Mouse (Mus musculus) G1E (cell line): ENCODE data around the gene Ms4a4d. TPM values are rescaled to one million over a fixed set of nuclear protein-coding genes. Genes with fewer than 3 reads are reported as not detected.
"Not testable (repeated sequence)": the region's sequence is repeated elsewhere in the genome, so short reads cannot be mapped to it uniquely, and the experiment has no call there.

Experiments used
- ATAC-seq: 2 replicates; pipeline ENCODE4 v1.8.0; 2016; ENCODE audit warnings: mild to moderate bottlenecking; ENCODE audit not compliant: insufficient number of reproducible peaks, poor library complexity, low FRiP score, severe bottlenecking; ENCODE audit errors: extremely low read depth
- DNase-seq: peaks from one replicate; pipeline ENCODE4 v3.0.0; 2012; ENCODE audit warnings: low spot score
- H3K27me3 ChIP-seq: 2 replicates; pipeline ENCODE4 v1.6.1; 2012; ENCODE audit warnings: mild to moderate bottlenecking, low read length, inconsistent platforms; ENCODE audit not compliant: insufficient read depth
- H3K36me3 ChIP-seq: replicated peaks from 2 replicates; pipeline ENCODE3; 2012; ENCODE audit warnings: mild to moderate bottlenecking, inconsistent platforms
- H3K4me1 ChIP-seq: 2 replicates; pipeline ENCODE4 v1.6.1; 2012; ENCODE audit warnings: low read depth, low read length, inconsistent platforms, mixed read lengths; ENCODE audit not compliant: insufficient read depth
- H3K4me3 ChIP-seq: 2 replicates; pipeline ENCODE4 v1.5.1; 2012; ENCODE audit warnings: low read depth, mild to moderate bottlenecking, inconsistent platforms, low read length, moderate library complexity, mixed read lengths
- H3K9me3 ChIP-seq: replicated peaks from 2 replicates; pipeline ENCODE4 v1.6.1; 2012; ENCODE audit warnings: inconsistent platforms
- CTCF ChIP-seq: IDR thresholded peaks from 2 replicates; pipeline ENCODE4 v1.5.1; 2012; ENCODE audit warnings: low read depth, low read length, inconsistent platforms, mixed read lengths
- GATA1 ChIP-seq: IDR thresholded peaks from 2 replicates; pipeline ENCODE4 v1.6.1; 2012; ENCODE audit warnings: borderline replicate concordance, low read length, inconsistent platforms, mixed read lengths
- GATA2 ChIP-seq: IDR thresholded peaks from 2 replicates; pipeline ENCODE4 v1.6.1; 2012; ENCODE audit warnings: low read depth, low read length, inconsistent platforms, borderline replicate concordance
- POLR2AphosphoS5 ChIP-seq: IDR thresholded peaks from 2 replicates; pipeline ENCODE4 v1.6.1; 2012; ENCODE audit warnings: low read depth, low read length, inconsistent platforms; ENCODE audit not compliant: insufficient replicate concordance
- TAL1 ChIP-seq: conservative IDR thresholded peaks from 2 replicates; pipeline ENCODE4 v1.6.1; 2012; ENCODE audit warnings: low read depth, low read length, inconsistent platforms, mixed read lengths
- polyA plus RNA-seq: library from polyadenylated mRNA; stranded (reverse); fragments of >175 nt; gene quantifications from 2 replicates; pipeline ENCODE4 v1.2.3, GENCODE M21; 2012
- total RNA-seq, 2 experiments: library from RNA; stranded (forward) in 1 of 2; stranded (reverse) in 1 of 2; fragments of 200-1000 nt in 1 of 2; fragments of >200 nt in 1 of 2; fragmentation: Nextera tagmentation in 1 of 2; gene quantifications; 2 replicates each; pipeline ENCODE4 v1.2.3; 2014 to 2017

The Ms4a4d gene
- total and polyA plus RNA-seq, 3 experiments, result 0.16 TPM; not detected in 2

GRCm38 (mm10) chr19:11554726-11555125 is 18.1 kb downstream of the Ms4a4d start:
- ATAC-seq (no peak), DNase-seq (no peak)
- no peak for TF ChIP-seq GATA2
- TF ChIP-seq GATA1, result no peak
- no peak for TF ChIP-seq TAL1
- no peak for TF ChIP-seq POLR2AphosphoS5
- no peak for TF ChIP-seq CTCF
- no peaks in the 10 kb centered on the region for H3K27me3 ChIP-seq
- no peaks in the 10 kb centered on the region for H3K4me1 ChIP-seq
- H3K4me3 ChIP-seq, result no peak overlapping the region
- no peaks in the 10 kb centered on the region for H3K36me3 ChIP-seq
- no peaks in the 10 kb centered on the region for H3K9me3 ChIP-seq

GRCm38 (mm10) chr19:11559560-11559959 is 23.0 kb downstream of the Ms4a4d start:
- H3K36me3 ChIP-seq, H3K4me1 ChIP-seq, H3K4me3 ChIP-seq, H3K9me3 ChIP-seq, DNase-seq, ATAC-seq, H3K27me3 ChIP-seq: not testable (repeated sequence)

- ATAC-seq (no peak), DNase-seq (no peak)
- no peaks in the 10 kb centered on the region for H3K36me3 ChIP-seq
- no peak overlapping the region for H3K4me3 ChIP-seq
- H3K27me3 ChIP-seq, result no peaks in the 10 kb centered on the region
- TF ChIP-seq GATA1, result no peak
- no peak for TF ChIP-seq TAL1
- no peak for TF ChIP-seq POLR2AphosphoS5
- TF ChIP-seq GATA2, result no peak
- TF ChIP-seq CTCF, result no peak
- H3K9me3 ChIP-seq, result no peaks in the 10 kb centered on the region
- H3K4me1 ChIP-seq, result no peaks in the 10 kb centered on the region
Observed at GRCm38 (mm10) chr19:11574965-11575364, 38.4 kb downstream of the Ms4a4d start.

GRCm38 (mm10) chr19:11589205-11589604 is 52.6 kb downstream of the Ms4a4d start:
- H3K9me3 ChIP-seq, result no peaks in the 10 kb centered on the region
- H3K4me3 ChIP-seq, result no peak overlapping the region
- no peaks in the 10 kb centered on the region for H3K36me3 ChIP-seq
- H3K4me1 ChIP-seq, result no peaks in the 10 kb centered on the region
- ATAC-seq (no peak), DNase-seq (no peak)
- peaks cover 2% of the 10 kb centered on the region; the same call in 1 of the 2 replicates for H3K27me3 ChIP-seq
- TF ChIP-seq POLR2AphosphoS5, result no peak
- no peak for TF ChIP-seq GATA2
- no peak for TF ChIP-seq GATA1
- TF ChIP-seq TAL1, result no peak
- no peak for TF ChIP-seq CTCF

- DNase-seq (no peak), ATAC-seq (no peak)
- H3K4me1 ChIP-seq, result no peaks in the 10 kb centered on the region
- no peaks in the 10 kb centered on the region for H3K36me3 ChIP-seq
- TF ChIP-seq GATA2 (no peak), POLR2AphosphoS5 (no peak), GATA1 (no peak), TAL1 (no peak), CTCF (no peak)
- H3K9me3 ChIP-seq, result no peaks in the 10 kb centered on the region
- peaks cover 2% of the 10 kb centered on the region; the same call in 1 of the 2 replicates for H3K27me3 ChIP-seq
- H3K4me3 ChIP-seq, result no peak overlapping the region
Observed at GRCm38 (mm10) chr19:11589891-11590449, 53.4 kb downstream of the Ms4a4d start.

GRCm38 (mm10) chr19:11601349-11601748 is 64.7 kb downstream of the Ms4a4d start:
- peaks cover 2% of the 10 kb centered on the region for H3K4me1 ChIP-seq
- no peak for ATAC-seq
- no peak for DNase-seq
- peaks cover 8% of the 10 kb centered on the region; the same call in 1 of the 2 replicates for H3K27me3 ChIP-seq
- H3K4me3 ChIP-seq, result no peak overlapping the region
- H3K36me3 ChIP-seq, result no peaks in the 10 kb centered on the region
- H3K9me3 ChIP-seq, result no peaks in the 10 kb centered on the region
- no peak for TF ChIP-seq TAL1
- TF ChIP-seq GATA1, result no peak
- TF ChIP-seq CTCF, result no peak
- TF ChIP-seq GATA2, result no peak
- no peak for TF ChIP-seq POLR2AphosphoS5
